Mouse (Mus musculus): Measurements from ENCODE around the gene Taf1c. TPM values are rescaled to one million over a fixed set of nuclear protein-coding genes. Genes with fewer than 3 reads are reported as not detected.
A peak's percentile ranks its signal among the peaks of the same experiment; 100 is the strongest.

The Taf1c gene
- polyA plus RNA-seq, 1 experiment from 2014 or later: 16.7 TPM

DNA sequence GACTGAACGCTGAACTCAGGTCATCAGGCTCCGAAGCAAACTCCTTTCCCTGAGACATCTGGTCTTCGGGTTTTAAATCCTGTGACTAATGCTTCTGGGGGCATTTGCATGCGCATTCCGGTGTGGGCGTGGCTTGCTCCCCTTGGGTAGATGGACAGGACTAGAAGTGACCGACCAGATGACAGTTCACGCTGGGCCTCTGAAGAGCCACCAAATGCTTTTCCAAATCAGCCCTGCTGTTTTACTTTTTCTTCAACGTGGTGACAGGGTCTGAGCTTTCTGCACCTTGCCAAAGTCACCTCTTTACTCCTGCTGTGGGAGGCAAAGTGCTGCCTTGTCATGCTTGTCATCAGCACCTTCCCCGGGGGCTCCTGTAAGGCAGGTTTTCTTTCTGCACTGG lies 16.2 kb downstream of the Taf1c start:
- Histone ChIP-seq H3K36me3 (no peaks in the 10 kb centered on the region), H3K9me3 (replicated peaks) (no peaks in the 10 kb centered on the region), H3K4me1 (peaks cover 24% of the 10 kb centered on the region), H3K27ac (replicated peaks) (no peak overlapping the region), H3K27me3 (ENCODE audit: low read depth, poor library complexity, severe bottlenecking) (peaks cover 8% of the 10 kb centered on the region), H3K4me3 (no peak overlapping the region)
- WGBS: 25% methylated on average over 10 of the region's 10 CpGs
- peak; percentile 31 for DNase-seq (ENCODE audit: low spot score)

DNA sequence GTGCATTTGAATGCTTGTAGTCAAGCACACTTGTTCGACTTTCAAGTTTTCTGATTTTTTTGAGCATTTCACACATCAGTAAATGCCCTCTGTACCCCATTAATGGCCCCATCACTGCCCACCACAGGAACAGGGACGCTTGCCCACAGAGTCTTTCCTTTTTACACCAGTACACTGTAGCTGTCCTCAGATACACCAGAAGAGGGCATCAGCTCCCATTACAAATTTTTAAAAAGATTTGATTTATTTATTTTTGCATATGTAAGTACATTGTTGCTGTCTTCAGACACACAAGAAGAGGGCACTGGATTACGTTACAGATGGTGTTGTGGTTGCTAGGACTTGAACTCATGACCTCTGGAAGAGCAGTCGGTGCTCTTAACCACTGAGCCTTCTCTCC lies 16.7 kb downstream of the Taf1c start:
- WGBS: 64% methylated on average over 4 of the region's 4 CpGs

DNA sequence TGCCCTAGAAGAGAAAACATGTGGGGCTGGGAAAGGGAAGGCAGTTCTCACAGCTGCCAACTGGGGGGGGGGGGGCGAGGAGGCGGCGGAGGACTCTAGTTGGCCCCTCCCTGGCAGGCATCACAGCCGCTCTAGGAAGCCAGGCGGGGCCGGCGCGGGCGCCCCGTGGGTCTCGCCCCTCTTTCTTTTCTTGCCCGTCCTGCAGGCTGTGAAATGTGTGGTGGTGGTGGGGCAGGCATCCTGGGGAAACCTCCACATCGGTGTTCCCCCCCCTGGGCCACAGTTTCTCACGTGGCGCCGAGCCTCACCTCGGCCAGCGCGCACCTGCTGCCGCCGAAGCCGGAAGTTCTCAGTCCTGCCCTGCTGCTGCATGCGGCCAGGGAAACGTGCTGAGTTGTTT lies 19.1 kb downstream of the Taf1c start:
- Histone ChIP-seq H3K4me1 (peaks cover 13% of the 10 kb centered on the region), H3K4me3 (peak overlapping the region; percentile 47), H3K9me3 (replicated peaks) (no peaks in the 10 kb centered on the region), H3K27me3 (ENCODE audit: low read depth, poor library complexity, severe bottlenecking) (peaks cover 8% of the 10 kb centered on the region), H3K27ac (replicated peaks) (peak overlapping the region; percentile 55), H3K36me3 (no peaks in the 10 kb centered on the region)
- WGBS: 29% methylated on average over 24 of the region's 24 CpGs
- no peak for DNase-seq (ENCODE audit: low spot score)

More for the DNA sequence above, 16.7 kb downstream of the Taf1c start:
- H3K36me3 ChIP-seq: no peaks in the 10 kb centered on the region
- DNase-seq (ENCODE audit: low spot score): no peak
- H3K4me3 ChIP-seq: no peak overlapping the region
- no peak overlapping the region for H3K27ac ChIP-seq (replicated peaks)
- no peaks in the 10 kb centered on the region for H3K9me3 ChIP-seq (replicated peaks)
- peaks cover 8% of the 10 kb centered on the region for H3K27me3 ChIP-seq (ENCODE audit: low read depth, poor library complexity, severe bottlenecking)
- peaks cover 24% of the 10 kb centered on the region for H3K4me1 ChIP-seq

DNA sequence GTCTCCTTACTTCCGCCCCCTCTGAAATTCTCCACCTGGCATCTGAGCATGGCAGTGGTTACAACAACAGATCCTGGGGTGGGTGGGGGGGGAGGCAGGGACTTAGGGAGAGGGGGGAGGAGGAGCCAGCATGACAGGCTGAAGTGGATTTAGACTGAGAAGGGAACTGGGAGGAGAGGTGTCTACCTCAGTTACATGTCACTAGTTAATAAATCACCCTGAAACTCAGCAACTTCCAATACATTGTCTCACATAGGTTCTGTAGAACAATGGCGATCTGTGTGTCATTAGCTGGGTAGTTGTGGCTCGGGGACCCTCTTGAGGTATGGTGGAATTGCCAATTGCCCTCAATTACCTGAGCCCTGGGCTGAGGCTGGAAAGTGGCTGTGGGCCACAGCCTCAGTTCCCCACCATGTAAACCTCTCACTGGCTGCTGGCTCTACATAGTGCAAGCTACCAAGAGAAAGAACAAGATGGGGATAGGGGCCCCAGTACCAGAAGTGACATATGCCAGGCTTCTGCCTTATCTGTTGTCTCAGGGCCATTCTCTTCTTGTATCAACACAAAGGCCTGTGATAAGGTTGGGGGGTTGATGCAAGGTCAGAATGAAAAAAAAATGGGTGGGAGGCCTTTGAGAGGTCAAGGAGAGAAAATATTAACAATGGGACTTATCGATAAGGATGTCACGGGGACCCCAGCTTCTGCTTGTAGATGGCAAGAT lies 24.4 kb downstream of the Taf1c start:
- Histone ChIP-seq H3K4me1 (peaks cover 2% of the 10 kb centered on the region), H3K27ac (replicated peaks) (no peak overlapping the region), H3K9me3 (replicated peaks) (no peaks in the 10 kb centered on the region), H3K36me3 (no peaks in the 10 kb centered on the region), H3K27me3 (ENCODE audit: low read depth, poor library complexity, severe bottlenecking) (peaks cover 40% of the 10 kb centered on the region), H3K4me3 (no peak overlapping the region)
- DNase-seq (ENCODE audit: low spot score): no peak
- 90% methylated on average over 5 of the region's 5 CpGs for WGBS

DNA sequence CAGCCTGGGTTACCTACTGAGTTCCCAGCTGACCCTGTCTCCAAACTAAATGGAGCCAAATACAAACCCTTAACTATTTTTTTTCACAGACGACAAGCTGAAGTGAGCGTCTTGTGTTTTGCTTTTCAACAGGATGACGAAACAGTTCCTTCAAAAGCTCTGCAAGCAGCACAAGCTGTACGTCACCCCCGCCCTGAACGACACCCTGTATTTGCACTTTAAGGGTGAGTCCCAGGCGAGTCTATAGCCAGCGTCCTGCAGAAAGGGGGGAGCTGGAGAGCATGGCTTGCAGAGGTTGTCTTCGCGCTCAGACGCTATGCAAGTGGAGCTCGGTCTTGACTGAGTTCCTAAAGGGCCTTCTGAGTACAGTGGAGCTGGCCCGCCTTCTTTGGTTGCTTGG lies 25.9 kb downstream of the Taf1c start:
- DNase-seq (ENCODE audit: low spot score): no peak
- 43% methylated on average over 13 of the region's 13 CpGs for WGBS
- no peaks in the 10 kb centered on the region for H3K9me3 ChIP-seq (replicated peaks)
- no peak overlapping the region for H3K27ac ChIP-seq (replicated peaks)
- H3K27me3 ChIP-seq (ENCODE audit: low read depth, poor library complexity, severe bottlenecking): peaks cover 40% of the 10 kb centered on the region
- no peaks in the 10 kb centered on the region for H3K36me3 ChIP-seq
- peaks cover 15% of the 10 kb centered on the region for H3K4me1 ChIP-seq
- H3K4me3 ChIP-seq: no peak overlapping the region

DNA sequence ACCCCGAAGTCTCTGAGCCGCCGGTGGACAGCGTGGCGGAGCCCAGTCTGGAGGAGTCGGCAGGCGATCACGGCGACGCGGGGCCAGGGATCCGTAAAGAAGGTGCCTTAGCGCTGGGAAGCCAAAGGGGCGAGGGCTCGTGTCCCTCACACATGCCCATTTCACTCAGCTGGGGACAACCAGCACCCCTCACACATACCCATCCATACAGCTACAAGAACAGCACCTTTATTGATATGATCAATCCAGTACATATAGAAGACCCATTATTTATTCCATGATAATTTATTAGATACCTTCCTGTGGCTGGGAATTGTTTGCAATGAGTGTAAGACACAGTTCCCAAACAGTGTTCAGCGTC lies 29.7 kb downstream of the Taf1c start:
- no peaks in the 10 kb centered on the region for H3K36me3 ChIP-seq
- WGBS: 2% methylated on average over 16 of the region's 16 CpGs
- peak overlapping the region; percentile 92 for H3K27ac ChIP-seq (replicated peaks)
- H3K9me3 ChIP-seq (replicated peaks): no peaks in the 10 kb centered on the region
- H3K4me3 ChIP-seq: peak overlapping the region; percentile 90
- peaks cover 36% of the 10 kb centered on the region for H3K4me1 ChIP-seq
- no peak for DNase-seq (ENCODE audit: low spot score)
- H3K27me3 ChIP-seq (ENCODE audit: low read depth, poor library complexity, severe bottlenecking): peaks cover 47% of the 10 kb centered on the region

DNA sequence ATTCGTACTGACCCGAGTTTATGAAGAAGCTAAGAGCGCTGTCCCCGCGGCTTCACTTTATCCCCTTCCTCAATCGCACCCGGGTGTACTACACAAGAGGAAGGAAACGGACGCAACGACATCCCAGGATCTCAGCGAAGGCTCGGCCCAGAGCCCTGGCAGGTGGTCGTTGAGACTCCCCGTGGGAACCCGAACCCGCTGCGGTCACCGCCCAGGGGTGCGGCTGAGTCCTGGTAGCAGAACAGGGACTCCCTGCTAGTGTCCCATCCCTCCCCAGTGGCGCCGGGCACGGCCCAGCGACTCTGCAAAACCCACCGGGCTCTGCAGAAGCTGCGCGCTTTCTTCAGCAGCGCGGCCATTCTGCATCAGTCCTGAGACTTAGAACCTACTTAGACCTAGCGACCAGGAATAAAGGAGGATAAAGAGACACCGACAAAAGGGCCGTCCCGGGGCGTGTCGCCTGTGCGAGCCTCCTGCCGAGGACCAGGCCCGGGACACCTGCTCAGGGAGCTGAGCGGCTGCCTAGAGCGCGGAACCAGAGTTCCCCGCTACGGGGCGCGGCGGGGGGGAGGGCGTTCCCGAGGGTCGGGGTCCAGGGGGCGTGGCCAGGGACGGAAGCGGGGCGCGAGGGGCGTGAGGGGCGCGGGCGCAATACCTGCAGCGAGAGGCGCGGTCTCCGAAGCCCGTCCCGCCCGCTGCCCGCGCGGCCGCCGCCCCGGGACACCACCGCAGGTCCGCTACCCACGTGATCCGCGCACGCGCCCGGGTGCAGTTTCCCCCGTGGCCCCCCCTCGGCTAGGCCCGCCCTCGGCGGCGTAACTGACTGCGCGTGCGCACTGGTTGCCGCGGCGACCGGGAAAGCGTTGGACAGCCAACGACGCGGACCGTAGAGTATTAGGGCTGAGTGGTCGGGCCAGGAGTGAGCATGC lies 30.3 kb downstream of the Taf1c start, which contains the start of the genes Hsdl1 and Dnaaf1:
Gene Hsdl1, minus strand, starts transcription at position 747 of the 929 bp plus-strand sequence.
Gene Dnaaf1, plus strand, starts transcription at position 799 of the 929 bp plus-strand sequence.
- H3K27ac ChIP-seq (replicated peaks): peak within 1 kb of the TSS; percentile 92
- H3K36me3 ChIP-seq: no peaks in the 10 kb centered on the region
- peaks cover 44% of the 10 kb centered on the region for H3K27me3 ChIP-seq (ENCODE audit: low read depth, poor library complexity, severe bottlenecking)
- peak; percentile 94 for DNase-seq (ENCODE audit: low spot score)
- peak within 1 kb of the TSS; percentile 90 for H3K4me3 ChIP-seq
- no peaks in the 10 kb centered on the region for H3K9me3 ChIP-seq (replicated peaks)
- WGBS: under 1% methylated on average over 90 of the region's 97 CpGs
- peaks cover 42% of the 10 kb centered on the region for H3K4me1 ChIP-seq

DNA sequence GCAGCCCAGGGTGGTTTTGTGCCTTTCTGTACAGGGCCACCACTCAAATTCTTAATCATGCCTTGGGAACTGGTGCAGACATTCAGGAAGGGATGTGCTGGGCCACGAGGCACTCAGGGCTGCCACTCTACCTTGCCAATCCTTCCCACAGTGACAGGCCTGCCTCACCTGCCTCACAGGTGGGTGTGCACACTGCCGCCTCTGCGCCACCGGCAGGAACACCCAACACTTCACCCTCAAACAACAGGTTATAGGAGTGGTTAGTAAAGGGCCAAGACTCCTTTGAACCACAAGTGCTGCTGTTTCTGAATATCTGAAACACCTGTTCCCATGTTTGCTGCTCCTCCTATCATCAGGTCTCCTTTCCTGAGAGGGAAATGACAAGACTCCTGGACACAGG lies 32.6 kb downstream of the Taf1c start:
- no peaks in the 10 kb centered on the region for H3K9me3 ChIP-seq (replicated peaks)

DNA sequence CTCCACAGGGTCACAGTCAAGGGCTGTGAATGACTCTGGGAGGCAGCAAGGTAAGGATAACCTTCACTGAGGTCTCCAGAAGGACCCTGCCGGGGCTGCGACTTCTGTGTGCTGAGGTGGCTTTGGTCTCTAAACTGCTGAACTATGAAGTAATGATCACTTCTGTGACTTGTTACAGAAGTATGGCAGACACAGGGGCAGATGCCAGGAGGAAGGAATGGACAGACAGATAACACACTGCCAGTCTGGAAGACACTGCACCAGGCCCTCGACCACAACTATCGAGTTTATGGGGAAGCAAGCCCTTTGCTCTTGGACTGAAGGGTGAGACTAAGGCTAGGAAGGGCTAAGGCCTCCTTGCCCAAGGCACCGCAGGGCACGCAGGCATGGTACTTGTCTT lies 33.9 kb downstream of the Taf1c start:
- peaks cover 15% of the 10 kb centered on the region for H3K27me3 ChIP-seq (ENCODE audit: low read depth, poor library complexity, severe bottlenecking)
- H3K36me3 ChIP-seq: peaks cover 20% of the 10 kb centered on the region
- no peak for DNase-seq (ENCODE audit: low spot score)
- peaks cover 44% of the 10 kb centered on the region for H3K4me1 ChIP-seq
- 90% methylated on average over 6 of the region's 6 CpGs for WGBS
- H3K9me3 ChIP-seq (replicated peaks): no peaks in the 10 kb centered on the region
- no peak overlapping the region for H3K27ac ChIP-seq (replicated peaks)
- no peak overlapping the region for H3K4me3 ChIP-seq

More for the DNA sequence above, 32.6 kb downstream of the Taf1c start:
- DNase-seq (ENCODE audit: low spot score): no peak
- no peak overlapping the region for H3K27ac ChIP-seq (replicated peaks)
- H3K36me3 ChIP-seq: peaks cover 7% of the 10 kb centered on the region
- H3K27me3 ChIP-seq (ENCODE audit: low read depth, poor library complexity, severe bottlenecking): peaks cover 26% of the 10 kb centered on the region
- WGBS: 96% methylated on average over 4 of the region's 4 CpGs
- H3K4me3 ChIP-seq: no peak overlapping the region
- peaks cover 44% of the 10 kb centered on the region for H3K4me1 ChIP-seq

DNA sequence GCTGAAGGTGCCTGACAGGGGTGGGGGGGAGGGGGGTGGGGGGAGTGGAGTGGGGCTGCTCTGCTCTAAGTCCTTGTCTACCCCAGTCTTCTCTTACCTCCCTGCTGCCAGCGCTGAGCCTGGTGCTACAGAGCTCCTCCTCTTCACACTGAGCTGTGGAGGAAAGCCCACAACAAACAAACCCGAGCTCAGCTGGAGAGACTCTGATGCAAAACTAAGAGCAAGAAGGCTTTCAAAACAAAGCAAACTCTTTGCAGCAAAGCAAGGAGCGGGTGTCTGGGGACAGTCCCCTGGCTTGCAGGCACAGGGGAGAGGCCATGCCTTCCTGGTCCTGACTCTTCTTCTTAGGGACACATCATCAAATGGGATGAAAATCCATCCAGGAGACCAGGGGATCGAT lies 35.1 kb downstream of the Taf1c start:
- Histone ChIP-seq H3K27me3 (ENCODE audit: low read depth, poor library complexity, severe bottlenecking) (peaks cover 7% of the 10 kb centered on the region; the same call in 1 of the 2 replicates), H3K9me3 (replicated peaks) (no peaks in the 10 kb centered on the region), H3K27ac (replicated peaks) (no peak overlapping the region), H3K4me3 (no peak overlapping the region), H3K4me1 (peaks cover 37% of the 10 kb centered on the region), H3K36me3 (peaks cover 33% of the 10 kb centered on the region)
- DNase-seq (ENCODE audit: low spot score): no peak
- WGBS: 29% methylated on average over 4 of the region's 4 CpGs

DNA sequence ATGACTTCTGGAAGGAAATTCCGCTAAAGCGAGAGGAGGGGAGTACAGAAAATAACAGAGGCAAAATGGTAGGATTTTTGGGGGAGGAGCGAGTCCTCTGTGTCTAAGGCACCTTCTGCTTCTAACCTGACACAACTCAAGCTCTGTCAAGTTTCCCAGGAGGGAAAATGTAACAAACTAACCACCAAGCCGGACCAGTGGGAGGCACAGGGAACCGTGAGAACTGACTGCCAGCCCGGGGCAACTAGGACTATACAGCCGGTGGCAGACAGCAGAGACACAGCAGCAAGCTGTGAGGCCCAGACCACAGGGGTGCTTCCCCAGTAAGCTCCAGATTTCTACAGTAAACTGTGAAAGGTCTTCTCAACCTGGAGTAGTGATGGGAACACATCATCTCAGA lies 36.1 kb downstream of the Taf1c start:
- Histone ChIP-seq H3K4me1 (peaks cover 27% of the 10 kb centered on the region), H3K27ac (replicated peaks) (no peak overlapping the region), H3K9me3 (replicated peaks) (no peaks in the 10 kb centered on the region), H3K4me3 (no peak overlapping the region), H3K36me3 (peaks cover 42% of the 10 kb centered on the region), H3K27me3 (ENCODE audit: low read depth, poor library complexity, severe bottlenecking) (peaks cover 7% of the 10 kb centered on the region; the same call in 1 of the 2 replicates)
- 66% methylated on average over 7 of the region's 7 CpGs for WGBS
- no peak for DNase-seq (ENCODE audit: low spot score)

DNA sequence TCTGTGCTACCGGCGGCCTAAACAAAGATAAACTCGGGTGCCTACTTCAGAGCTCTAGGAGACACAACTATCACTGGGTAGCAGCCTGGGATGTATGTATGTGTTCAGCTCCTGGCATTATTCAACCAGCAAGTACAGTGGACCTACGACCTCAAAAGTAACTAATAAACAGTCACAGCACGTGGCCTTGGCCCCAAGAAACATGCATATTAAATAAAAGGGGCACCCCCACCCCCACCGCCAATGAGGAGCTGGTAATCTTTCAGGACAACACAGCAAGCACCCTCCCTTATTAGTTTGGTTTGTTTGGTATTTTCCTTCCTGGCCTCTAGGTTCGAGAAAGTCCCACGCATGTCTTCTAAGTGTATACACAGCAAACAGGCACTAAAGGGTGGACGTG lies 36.8 kb downstream of the Taf1c start:
- Histone ChIP-seq H3K4me1 (peaks cover 20% of the 10 kb centered on the region), H3K27me3 (ENCODE audit: low read depth, poor library complexity, severe bottlenecking) (peaks cover 3% of the 10 kb centered on the region; the same call in 1 of the 2 replicates), H3K9me3 (replicated peaks) (no peaks in the 10 kb centered on the region), H3K36me3 (peaks cover 49% of the 10 kb centered on the region), H3K27ac (replicated peaks) (no peak overlapping the region), H3K4me3 (no peak overlapping the region)
- DNase-seq (ENCODE audit: low spot score): no peak
- WGBS: 87% methylated on average over 9 of the region's 9 CpGs

DNA sequence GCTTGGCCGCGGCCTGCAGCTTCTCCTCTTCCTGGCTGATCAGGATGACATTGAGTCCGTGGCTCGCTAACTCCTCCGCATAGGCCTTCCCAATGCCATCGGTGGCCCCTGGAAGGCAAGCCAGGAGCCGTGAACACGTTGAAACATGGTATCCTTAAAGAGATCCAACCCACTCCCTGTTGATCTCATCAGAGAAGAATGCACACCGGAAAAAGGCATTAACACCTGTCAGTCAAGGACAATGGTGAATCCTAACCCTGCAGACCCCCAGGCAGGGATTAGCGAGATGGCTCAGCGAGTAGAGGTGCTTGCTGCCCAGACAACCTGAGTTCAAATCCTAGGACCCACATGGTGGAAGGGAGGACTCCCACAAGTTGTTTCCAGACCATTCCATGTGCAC lies 38.7 kb downstream of the Taf1c start:
- 83% methylated on average over 11 of the region's 11 CpGs for WGBS

More for the DNA sequence above, 38.7 kb downstream of the Taf1c start:
- Histone ChIP-seq H3K27me3 (ENCODE audit: low read depth, poor library complexity, severe bottlenecking) (no peaks in the 10 kb centered on the region), H3K4me1 (peaks cover 14% of the 10 kb centered on the region), H3K4me3 (no peak overlapping the region), H3K27ac (replicated peaks) (no peak overlapping the region), H3K9me3 (replicated peaks) (no peaks in the 10 kb centered on the region), H3K36me3 (peaks cover 66% of the 10 kb centered on the region)
- no peak for DNase-seq (ENCODE audit: low spot score)
